Mouse (Mus musculus) mesoderm, embryonic 11.5 days (tissue): ENCODE results near the gene Rpl26.
"Not testable (repeated sequence)": the region's sequence is repeated elsewhere in the genome, so short reads cannot be mapped to it uniquely, and the experiment has no call there.

Experiments used
- DNase-seq: peaks from one replicate; pipeline ENCODE4 v3.0.0-alpha.2; 2012; ENCODE audit warnings: low read depth, low spot score

Gene Rpl26

GRCm38 (mm10) chr11:68914566-68914965 is 13.2 kb downstream of the Rpl26 start:
- no peak for DNase-seq

GRCm38 (mm10) chr11:68923191-68923590 is 21.8 kb downstream of the Rpl26 start:
- DNase-seq, result no peak

GRCm38 (mm10) chr11:68924749-68925148 is 23.4 kb downstream of the Rpl26 start:
- no peak for DNase-seq

GRCm38 (mm10) chr11:68926981-68927380 is 25.6 kb downstream of the Rpl26 start, which contains the start of gene Odf4:
TSS of gene Odf4 (minus strand) at chr11:68927081.
- no peak for DNase-seq

GRCm38 (mm10) chr11:68929947-68930346 is 28.6 kb downstream of the Rpl26 start:
- no peak for DNase-seq

GRCm38 (mm10) chr11:68933885-68934507 is 32.6 kb downstream of the Rpl26 start:
- no peak for DNase-seq

GRCm38 (mm10) chr11:68936951-68937350 is 35.6 kb downstream of the Rpl26 start:
- not testable (repeated sequence) for DNase-seq

- DNase-seq, result peak; percentile 89
These were observed 38.3 kb downstream of the Rpl26 start for GRCm38 (mm10) chr11:68939451-68940304.

- DNase-seq, result no peak
These were observed 39.1 kb downstream of the Rpl26 start for GRCm38 (mm10) chr11:68940516-68940915.

- DNase-seq, result no peak
These were observed 41.3 kb downstream of the Rpl26 start for GRCm38 (mm10) chr11:68942731-68943130.

- DNase-seq, result no peak
These were observed 43.9 kb downstream of the Rpl26 start for GRCm38 (mm10) chr11:68945245-68945644.

GRCm38 (mm10) chr11:68946001-68946400 is 44.6 kb downstream of the Rpl26 start:
- DNase-seq, result no peak

- no peak for DNase-seq
These were observed 45.5 kb downstream of the Rpl26 start for GRCm38 (mm10) chr11:68946806-68947440.

GRCm38 (mm10) chr11:68947542-68947993 is 46.2 kb downstream of the Rpl26 start:
- no peak for DNase-seq

GRCm38 (mm10) chr11:68953903-68954302 is 52.5 kb downstream of the Rpl26 start:
- DNase-seq, result no peak

- DNase-seq, result no peak
These were observed 53.0 kb downstream of the Rpl26 start for GRCm38 (mm10) chr11:68954408-68954807.

- no peak for DNase-seq
These were observed 54.1 kb downstream of the Rpl26 start for GRCm38 (mm10) chr11:68955473-68955872.

GRCm38 (mm10) chr11:68956107-68956506 is 54.7 kb downstream of the Rpl26 start:
- no peak for DNase-seq
